Mouse (Mus musculus): ENCODE results near the gene Tnfrsf11a. TPM values are rescaled to one million over a fixed set of nuclear protein-coding genes. Genes with fewer than 3 reads are reported as not detected.

Gene Tnfrsf11a
- not detected for polyA plus RNA-seq (2017; shearing (Covaris generic))

DNA sequence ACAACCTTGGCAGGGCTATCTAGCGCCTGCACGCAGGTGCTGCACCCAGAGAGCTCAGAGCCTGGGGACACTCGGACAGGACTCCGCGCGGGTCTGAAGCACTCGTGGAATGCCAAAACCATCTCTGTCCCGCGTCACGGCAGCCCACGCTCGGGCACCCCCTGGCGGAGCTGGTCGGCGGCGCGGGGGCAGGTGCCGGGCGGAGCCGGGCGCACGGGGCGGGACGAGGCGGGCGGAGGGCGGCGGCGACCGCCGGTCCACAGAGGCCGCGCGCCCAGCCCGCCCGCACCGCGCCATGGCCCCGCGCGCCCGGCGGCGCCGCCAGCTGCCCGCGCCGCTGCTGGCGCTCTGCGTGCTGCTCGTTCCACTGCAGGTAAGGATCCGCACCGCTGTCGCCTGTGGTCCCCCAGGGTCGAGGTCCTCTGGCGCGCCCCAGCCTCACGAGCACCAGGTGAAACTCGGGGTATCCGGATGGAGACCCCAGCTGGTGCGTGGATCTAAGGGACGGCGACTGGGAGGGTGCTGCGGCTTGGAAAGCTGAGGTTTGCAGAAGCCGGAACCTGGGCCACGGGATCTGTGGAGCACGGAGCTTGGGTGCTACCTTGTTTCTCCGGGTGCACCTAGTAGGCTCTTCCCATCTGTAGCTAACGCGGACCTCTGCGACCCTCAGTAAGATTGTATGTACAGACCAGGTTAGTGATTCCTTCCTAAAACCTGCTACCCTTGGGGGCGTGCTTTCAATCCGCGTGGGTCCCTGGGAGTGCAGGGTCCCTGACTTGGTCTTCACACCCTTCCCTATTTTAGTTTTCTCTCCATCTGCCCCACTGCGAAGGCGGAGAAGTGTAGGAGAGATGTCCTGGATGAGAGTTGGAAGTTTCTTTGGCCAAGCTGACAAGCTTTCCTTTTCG lies at the start of gene Tnfrsf11a:
Tnfrsf11a (plus strand) TSS at position 262 of the 908 bp plus-strand sequence.

Other genes with a start within 250 kb of the Tnfrsf11a start
- gene Pign, start 117.0 kb upstream of the Tnfrsf11a start, polyA plus RNA-seq (2017; shearing (Covaris generic)) = 30.2 TPM
- gene Relch, start 116.9 kb upstream of the Tnfrsf11a start, polyA plus RNA-seq (2017; shearing (Covaris generic)) = 45.7 TPM
- 7.3 TPM for gene Zcchc2, start 209.7 kb downstream of the Tnfrsf11a start, polyA plus RNA-seq (2017; shearing (Covaris generic))

Measured in activated CD4-positive, CD25-positive, alpha-beta regulatory T cell, adult 9 weeks (primary cell).